Mouse (Mus musculus) gastrocnemius, postnatal 25 days (tissue): Measurements from ENCODE around the gene Bod1. TPM values are rescaled to one million over a fixed set of nuclear protein-coding genes. Genes with fewer than 3 reads are reported as not detected.

Source experiments
- DNase-seq: peaks from one replicate; pipeline ENCODE4 v3.0.0; 2022
- long read RNA-seq, 2 experiments: library from polyadenylated mRNA; stranded (forward); transcript quantifications; one replicate each; pipeline ENCODE4 v2.0.0; 2021
- total RNA-seq, 2 experiments: library from RNA; stranded (reverse); gene quantifications; 1 replicate in 1 of 2; 2 replicates in 1 of 2; pipeline ENCODE4 v1.2.3; 2021

Gene Bod1
- total RNA-seq, result 100 to 1,000 TPM; 119 to 142 TPM
- long read RNA-seq, experiment 1, transcript Bod1-201 (4 exons, 1,394 nt), result major isoform, 305 of 387 reads
- long read RNA-seq, experiment 1, partial matches to known transcripts, result 0 of 387 reads
- long read RNA-seq, experiment 1, other reads (novel, unspliced or antisense), result 78 of 387 reads
- long read RNA-seq, experiment 2, transcript Bod1-201 (4 exons, 1,394 nt), result major isoform, 247 of 301 reads
- long read RNA-seq, experiment 2, partial matches to known transcripts, result 46 of 301 reads
- long read RNA-seq, experiment 2, other reads (novel, unspliced or antisense), result 5 of 301 reads

DNA sequence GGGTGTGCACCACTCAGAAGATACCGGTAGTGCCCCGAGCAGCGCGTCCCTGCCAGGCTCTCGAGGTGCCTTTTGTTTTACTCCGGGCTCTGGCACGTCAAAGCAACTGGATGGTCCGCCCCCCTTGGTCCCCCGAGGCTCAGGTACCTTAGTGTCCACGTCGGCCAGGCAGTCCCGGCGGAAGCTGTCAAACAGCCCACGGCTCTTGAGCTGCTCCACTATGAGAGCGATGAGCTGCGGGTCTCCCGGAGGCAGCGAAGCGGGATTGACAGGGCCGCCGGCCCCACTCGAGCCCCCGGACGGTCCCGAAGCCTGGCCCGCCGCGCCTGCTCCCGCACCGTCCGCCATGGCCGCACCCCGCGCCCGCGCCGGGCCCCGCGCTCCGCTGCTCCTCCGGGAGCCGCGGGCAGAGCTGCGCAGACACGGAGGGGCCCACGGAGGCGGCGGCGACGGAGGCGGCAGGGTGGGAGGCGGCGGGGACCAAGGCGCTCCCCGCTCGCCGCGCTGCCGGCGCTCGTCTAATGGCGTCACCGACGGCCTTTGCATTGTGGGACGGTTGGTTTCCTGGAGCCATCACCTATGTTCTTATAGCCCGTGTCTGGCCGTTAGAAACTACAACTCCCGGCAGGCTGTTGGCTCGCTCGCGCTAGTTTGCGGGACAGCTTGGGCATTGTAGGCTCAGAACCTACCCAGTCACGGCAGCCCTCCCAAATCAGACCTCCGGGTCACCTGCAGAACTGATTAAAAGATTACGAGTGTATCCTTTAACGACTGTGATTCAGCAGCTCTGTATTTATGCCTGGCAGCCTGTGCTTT, at the start of gene Bod1:
TSS of gene Bod1 (minus strand) at position 532 of the 816 bp plus-strand sequence.
- peak; percentile 94 for DNase-seq

DNA sequence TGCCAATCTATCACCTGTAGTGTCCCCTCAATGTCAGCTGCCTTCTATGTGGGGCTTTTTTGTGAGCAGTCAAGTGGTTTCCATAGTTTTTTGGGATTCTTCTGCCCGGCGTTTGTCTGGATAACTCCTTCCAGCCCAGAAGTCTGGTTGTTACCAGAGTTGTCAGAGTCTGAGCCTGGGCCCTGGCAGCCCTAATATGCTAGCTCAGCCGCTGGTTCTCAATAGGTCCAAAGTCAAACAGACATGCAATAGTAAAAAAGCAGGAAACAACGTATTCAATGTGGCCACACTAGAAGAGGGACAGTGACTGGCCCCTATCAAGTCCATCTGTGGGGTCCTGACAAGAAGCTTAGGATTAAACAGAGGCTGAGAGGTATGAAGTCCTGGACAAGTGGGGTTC, 47.4 kb upstream of the Bod1 start:
- no peak for DNase-seq

GRCm38 (mm10) chr11:31717926-31718735, 46.4 kb upstream of the Bod1 start:
- DNase-seq, result peak; percentile 30

- DNase-seq, result peak; percentile 79
Observed at GRCm38 (mm10) chr11:31713641-31714121, 42.0 kb upstream of the Bod1 start.

- no peak for DNase-seq
Observed at GRCm38 (mm10) chr11:31713116-31713515, 41.4 kb upstream of the Bod1 start.

DNA sequence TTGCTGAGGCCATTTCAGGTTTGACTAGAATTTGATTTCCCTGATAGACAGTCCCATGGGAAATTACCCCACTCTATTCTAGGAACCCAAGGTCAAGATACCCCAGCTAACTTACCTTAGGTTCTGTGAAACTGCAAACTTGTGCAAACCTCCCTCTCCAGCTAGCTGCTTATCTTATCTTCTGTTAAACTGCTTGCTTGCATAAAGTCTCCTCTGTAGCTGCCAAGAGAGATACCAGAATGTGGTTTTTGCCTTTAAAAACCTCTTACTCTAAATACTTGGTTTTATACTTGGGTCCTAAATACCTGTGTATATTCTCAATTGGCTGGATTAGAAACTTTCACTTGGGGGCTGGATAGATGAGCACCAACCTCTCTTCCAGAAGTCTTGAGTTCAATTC, 36.1 kb upstream of the Bod1 start:
- DNase-seq, result no peak

DNA sequence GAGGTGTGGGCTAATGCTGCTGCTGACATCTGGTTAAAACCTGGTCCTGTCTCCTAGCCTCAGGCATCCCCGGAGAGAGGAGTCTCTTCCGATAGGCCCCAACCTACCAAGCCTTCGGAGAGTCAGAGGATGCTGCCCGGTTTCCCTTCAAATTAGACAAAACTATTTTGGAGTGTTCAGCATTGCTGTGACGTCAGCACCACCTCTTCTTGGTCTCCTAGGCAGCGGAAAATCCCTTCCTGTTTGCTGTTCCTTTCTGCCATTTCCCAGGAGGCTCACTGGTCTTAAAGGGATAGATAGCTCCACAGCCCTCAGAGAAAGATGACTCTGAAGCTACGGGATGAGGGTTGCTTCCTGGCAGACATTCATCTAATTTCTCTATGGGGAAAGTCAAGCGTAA, 31.5 kb upstream of the Bod1 start:
- DNase-seq, result peak; percentile 13

- DNase-seq, result no peak
Observed at GRCm38 (mm10) chr11:31701901-31702300, 30.2 kb upstream of the Bod1 start.

- no peak for DNase-seq
Observed at GRCm38 (mm10) chr11:31699502-31699901, 27.8 kb upstream of the Bod1 start.

- no peak for DNase-seq
Observed at GRCm38 (mm10) chr11:31694801-31695200, 23.1 kb upstream of the Bod1 start.

- no peak for DNase-seq
Observed at GRCm38 (mm10) chr11:31694109-31694508, 22.4 kb upstream of the Bod1 start.

GRCm38 (mm10) chr11:31693322-31693721, 21.6 kb upstream of the Bod1 start:
- peak; percentile 21 for DNase-seq

- peak; percentile 67 for DNase-seq
Observed at GRCm38 (mm10) chr11:31688956-31689355, 17.3 kb upstream of the Bod1 start.

DNA sequence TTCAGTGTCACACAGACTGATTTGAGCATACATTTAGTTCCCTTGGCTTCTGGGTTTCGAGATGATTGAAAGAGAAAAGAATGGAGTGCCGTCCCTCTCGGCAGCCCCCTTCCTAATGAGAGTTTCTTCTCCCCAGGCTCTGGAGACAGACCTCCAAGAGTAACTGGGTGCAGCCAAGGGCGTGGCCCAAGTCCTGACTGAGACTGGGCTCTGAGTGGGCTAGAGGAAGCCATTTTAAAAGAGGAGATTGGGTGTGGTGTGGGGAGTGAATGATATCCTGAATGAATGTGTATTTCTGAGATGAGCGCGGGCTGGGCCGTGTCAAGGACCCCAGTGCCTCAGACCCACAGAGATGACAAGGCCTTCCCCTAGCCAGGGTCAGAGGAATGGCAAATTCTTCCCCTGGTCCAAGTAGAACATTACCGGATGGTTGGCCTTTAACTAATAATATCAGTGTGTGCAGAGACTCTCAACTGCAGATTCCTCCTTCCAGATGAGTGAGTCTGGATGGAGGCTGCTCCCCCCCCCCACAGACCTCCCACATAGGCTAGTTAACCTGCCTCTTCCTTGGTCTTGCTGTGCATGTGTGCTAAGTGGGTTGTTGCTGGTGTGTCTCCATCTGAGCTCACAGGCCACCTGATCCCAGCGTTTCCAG, 13.4 kb upstream of the Bod1 start:
- DNase-seq, result no peak

- DNase-seq, result no peak
Observed at GRCm38 (mm10) chr11:31684126-31684525, 12.4 kb upstream of the Bod1 start.

DNA sequence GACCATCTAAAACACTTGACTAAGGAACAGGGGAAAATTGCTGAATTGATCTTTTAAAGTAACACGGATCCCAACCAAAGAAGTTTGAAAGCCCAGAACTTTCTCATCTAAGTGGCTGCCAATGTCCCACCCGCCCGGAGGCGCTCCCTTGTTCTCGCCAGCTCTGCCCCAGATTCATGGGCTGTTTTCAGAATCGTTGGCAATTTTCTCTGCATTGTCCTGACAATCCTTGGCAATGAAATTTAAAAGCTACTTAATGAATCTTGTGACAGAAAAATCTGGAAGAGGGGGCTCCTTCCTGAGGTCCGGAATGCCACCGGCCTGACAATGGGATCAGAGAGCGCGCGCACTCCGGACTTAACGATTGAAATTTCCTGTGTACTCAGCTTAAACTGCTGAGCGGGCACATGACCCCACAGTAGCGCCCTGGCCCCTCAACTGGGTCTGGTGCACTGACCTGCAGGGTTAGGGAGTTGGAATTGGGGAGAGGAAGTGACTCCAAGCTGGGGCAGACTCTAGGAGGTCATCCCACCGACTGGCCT, 8.2 kb upstream of the Bod1 start:
- DNase-seq, result no peak

- DNase-seq, result no peak
Observed at GRCm38 (mm10) chr11:31677309-31677708, 5.6 kb upstream of the Bod1 start.

- DNase-seq, result no peak
Observed at GRCm38 (mm10) chr11:31676661-31677252, 5.1 kb upstream of the Bod1 start.

- no peak for DNase-seq
Observed at GRCm38 (mm10) chr11:31675430-31675829, 3.7 kb upstream of the Bod1 start.

DNA sequence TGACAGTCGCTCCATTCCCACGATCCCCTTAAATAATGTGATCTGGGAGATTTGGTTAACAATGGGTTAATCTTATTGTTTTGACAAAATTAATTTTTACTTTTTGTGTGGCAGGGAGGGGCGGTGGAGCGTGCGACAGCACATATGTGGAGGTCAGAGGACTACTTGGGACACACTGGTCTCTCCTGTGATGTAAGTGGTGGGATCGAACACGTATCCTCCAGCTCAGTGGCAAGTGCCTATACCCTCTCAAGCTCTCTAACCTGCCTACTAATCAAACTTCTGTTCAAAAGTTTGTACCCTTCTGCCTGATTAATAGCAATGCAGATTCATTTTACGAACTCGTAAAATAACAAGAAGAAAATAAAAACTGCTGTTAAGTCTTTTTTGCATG, 482 bp upstream of the Bod1 start:
- no peak for DNase-seq

GRCm38 (mm10) chr11:31670468-31670921, 1.2 kb downstream of the Bod1 start:
- no peak for DNase-seq
